Mouse (Mus musculus) CD8-positive naive resting alpha-beta T cell, adult 2 months (primary cell): ENCODE data around the gene Tmem135.
A peak's percentile ranks its signal among the peaks of the same experiment; 100 is the strongest.

Source experiments
- DNase-seq, 2 experiments: peaks; one replicate each; pipeline ENCODE4 v3.0.0; 2022; ENCODE audit warnings: low read depth in 2 of 2, low spot score in 2 of 2

The Tmem135 gene

DNA sequence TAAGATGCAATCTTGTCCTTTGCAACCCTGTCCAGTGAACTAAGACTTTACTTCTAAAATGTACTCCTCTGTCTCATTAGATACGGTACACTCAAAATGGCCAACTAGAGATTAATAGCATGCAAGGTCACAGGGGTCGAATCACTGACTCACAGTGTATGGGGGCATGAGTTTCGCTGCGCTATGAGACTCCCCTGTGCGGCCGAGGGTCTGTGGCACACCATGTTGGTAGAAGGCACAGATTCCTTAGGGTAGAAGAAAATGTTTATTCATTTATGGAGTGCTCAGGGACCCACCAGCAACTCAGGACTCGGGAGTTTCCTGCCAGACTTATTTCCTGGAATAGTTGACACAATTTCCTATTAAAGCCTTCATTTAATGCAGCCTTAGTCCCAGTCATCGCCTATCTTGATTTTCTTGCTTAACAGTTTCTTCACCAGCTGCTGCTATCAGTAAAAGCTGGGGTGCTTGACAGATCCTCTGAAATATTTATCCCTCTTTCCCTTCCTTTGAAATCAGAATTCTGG is 14.2 kb upstream of the Tmem135 start:
- no peak for DNase-seq

DNA sequence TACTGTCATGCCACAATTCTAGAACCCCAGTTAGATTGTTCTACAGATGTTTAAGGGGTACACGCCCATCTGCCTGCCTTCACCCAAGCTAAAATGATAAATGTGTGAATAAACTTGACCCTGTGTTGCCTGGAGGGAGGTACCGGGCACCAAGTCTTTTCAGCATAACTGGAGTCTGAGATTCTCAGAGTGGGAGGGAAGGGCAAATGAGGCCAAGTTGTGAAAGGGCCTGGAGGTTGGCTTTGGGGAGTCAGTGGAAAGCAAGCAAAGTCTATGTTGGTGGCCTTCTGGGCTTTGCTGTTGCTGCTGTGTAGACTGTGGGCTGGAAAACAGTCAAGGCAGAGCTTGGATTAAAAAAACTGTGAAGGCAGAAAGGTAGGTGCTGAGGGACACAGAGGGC is 13.7 kb upstream of the Tmem135 start:
- no peak for DNase-seq

DNA sequence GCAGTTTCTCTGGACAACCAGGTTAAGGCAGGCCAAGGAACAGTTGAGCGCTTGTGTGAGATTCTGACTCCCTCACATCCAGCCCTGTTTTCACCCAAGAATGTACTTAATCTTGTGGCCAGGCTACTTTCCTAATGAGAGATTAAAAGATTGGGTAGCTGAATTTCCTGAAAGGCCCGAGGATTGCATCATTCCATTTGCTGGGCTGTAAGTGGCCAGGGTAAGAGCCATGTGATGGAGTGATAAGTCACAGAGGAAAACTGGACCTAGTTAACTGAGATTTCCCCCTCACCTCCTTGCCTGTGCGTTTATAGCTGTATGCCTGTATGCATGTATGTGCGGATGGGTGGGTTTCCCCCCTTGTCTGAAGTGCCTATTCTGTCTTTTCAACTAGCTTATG is 12.0 kb upstream of the Tmem135 start:
- no peak for DNase-seq

DNA sequence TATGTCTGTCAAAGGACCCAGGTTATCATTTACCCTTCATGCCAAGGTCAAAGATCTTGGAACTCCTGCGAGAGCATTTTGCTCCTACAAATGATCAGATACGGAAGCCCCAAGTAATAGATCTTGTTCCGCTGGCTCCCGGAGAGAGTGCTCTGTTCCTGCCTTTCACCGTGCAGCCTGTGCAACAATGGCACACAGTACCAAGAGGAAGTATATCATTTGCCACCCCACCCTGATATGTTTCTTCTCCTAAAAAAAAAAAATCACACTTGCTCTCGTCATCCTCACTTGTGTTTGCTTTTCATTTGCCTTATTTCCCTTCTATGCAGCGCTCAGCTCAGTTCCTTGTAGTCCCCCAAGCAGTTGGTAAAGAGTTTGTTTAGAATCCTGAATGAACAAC is 8.1 kb upstream of the Tmem135 start:
- no peak for DNase-seq

DNA sequence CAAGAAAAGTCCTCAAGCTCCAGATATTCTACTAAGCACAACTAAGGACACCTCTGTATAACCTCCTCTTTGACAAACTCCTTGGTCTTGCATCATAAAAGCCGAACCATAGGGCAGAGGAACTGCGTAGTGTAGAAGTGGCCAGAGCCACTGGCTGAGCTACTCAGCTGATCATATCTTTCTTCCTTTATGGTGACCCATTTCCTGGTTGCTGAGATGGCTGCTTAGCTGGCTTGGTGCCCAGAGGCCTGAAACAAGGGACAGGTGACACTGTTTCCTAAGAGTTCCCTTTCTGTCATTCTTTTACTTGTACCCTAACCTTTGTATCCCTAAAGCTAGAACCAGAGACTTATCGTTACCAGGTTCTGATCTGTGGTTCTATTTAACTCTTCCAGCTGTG is 7.3 kb upstream of the Tmem135 start:
- no peak for DNase-seq

DNA sequence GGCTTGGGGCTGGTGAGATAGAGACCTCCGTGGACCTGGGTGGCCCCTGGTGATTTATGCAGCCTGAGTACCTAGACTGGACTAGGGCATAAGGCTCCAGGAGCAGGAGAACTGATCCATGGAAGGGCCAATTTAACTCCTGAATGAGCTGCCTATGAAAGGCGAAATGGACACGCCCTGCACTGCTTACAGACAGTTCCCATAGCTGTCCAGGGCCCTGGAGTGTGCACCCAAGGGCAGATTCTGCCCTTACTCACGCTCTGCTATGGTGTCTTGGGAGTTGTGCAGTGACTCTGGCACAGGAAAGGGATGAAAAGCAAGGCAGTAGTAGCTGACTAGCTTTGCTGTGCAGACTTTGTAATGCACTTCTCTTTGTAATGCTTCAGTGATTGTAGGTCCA is 6.3 kb upstream of the Tmem135 start:
- DNase-seq: no peak

DNA sequence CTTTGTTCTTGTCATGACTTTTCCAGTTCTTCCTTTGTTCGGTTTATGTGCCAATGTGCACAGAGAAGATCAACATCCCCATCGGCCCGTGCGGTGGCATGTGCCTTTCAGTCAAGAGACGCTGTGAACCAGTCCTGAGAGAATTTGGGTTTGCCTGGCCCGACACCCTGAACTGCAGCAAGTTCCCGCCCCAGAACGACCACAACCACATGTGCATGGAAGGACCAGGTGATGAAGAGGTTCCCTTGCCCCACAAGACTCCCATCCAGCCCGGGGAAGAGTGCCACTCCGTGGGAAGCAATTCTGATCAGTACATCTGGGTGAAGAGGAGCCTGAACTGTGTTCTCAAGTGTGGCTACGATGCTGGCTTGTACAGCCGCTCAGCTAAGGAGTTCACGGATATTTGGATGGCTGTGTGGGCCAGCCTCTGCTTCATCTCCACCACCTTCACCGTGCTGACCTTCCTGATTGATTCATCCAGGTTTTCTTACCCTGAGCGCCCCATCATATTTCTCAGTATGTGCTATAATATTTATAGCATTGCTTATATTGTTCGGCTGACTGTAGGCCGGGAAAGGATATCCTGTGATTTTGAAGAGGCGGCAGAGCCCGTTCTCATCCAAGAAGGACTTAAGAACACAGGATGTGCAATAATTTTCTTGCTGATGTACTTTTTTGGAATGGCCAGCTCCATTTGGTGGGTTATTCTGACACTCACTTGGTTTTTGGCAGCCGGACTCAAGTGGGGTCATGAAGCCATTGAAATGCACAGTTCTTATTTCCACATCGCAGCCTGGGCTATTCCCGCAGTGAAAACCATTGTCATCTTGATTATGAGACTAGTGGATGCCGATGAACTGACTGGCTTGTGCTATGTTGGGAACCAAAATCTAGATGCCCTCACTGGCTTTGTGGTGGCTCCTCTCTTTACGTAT is 3.3 kb upstream of the Tmem135 start:
- no peak for DNase-seq

DNA sequence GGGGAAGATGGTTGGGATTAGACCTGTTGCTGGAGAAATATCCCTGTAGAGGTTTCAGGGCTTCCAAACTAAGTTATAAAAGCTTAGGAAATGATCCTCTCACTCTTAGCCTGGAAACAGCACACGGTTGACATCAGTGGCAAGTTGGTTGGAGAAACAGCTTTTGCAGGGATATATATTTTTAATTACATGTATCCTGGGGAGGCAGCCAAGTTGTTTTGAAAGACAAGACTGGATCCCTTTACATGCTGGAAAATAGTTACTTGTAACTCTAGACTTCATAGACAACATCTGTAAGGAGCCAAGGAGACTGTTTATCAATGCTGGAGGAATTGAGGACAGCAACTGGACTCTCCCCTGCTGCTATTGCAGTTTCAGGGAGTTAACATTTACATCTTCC is 2.0 kb upstream of the Tmem135 start:
- DNase-seq: no peak

DNA sequence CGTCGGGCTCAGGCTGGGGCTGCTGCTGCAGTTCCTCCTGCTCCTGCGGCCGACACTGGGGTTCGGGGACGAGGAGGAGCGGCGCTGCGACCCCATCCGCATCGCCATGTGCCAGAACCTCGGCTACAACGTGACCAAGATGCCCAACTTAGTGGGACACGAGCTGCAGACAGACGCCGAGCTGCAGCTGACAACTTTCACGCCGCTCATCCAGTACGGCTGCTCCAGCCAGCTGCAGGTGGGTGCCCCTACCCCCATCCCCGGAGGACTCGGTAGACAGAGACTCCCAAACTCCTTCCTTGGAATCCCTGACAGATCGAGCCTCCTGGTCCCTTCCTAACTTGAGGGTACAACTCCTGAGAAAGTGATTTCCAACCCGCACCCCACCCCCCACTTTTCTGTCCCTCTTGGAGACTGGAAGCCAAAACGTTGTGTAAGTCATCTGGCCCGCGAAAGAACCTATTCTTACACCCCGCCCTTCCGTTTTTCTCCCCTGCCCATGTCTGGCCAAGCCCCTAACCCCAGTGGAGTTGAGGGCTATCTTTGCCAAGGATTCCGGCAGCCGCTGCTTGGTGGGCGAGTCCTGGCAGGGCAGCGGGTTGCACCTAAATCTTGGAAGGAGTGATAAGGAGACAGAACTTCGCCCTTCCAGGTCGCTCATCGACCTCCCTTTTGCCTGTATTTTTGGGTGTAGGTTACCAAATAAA is 865 bp upstream of the Tmem135 start:
- DNase-seq: peak in 1 of 2 experiments; percentile 4

DNA sequence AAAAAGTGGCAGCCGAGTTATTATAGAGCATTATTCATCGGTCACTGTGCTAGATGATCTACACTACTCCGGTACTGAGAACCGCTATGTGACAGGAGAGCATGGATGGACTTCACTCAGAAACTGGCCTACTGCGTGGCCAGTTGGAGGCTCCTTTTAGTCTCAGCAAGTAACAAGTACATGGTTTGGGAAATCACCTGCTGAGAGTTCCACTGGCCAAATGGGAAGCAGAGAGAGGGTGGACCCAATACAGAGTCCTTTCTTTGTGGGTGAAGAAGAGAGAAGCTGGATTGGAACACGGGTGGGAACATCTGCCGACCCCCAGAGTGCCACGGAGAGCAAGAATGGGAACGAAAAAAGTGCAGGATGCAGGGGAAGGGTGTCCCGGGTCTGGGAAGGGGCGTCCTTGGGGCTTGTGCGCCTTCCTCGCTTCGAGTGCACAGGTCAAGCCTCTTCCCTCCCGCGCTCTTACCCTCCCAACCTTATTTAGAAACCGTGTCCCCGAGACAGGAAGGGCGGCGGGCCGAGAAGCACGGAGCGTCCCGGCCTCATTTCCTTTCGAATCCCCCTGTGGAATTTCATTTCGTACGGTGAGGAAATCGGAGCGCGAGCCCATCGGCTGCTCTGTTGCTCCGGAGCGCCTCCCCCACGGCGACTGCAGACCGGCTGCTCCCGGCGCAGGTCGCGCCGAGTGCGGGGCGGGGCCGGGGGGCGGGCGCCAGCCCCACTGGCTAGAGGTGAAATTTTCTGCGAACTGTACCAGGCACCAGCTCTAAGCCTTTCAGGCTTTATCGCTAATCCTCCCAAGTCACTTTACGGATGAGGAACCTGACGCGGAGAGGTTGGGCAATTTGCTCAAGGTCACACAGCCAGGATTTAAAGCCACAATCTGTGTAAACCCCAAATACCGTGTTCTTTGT is 709 bp downstream of the Tmem135 start:
- DNase-seq: peak; percentile 4 to 16

DNA sequence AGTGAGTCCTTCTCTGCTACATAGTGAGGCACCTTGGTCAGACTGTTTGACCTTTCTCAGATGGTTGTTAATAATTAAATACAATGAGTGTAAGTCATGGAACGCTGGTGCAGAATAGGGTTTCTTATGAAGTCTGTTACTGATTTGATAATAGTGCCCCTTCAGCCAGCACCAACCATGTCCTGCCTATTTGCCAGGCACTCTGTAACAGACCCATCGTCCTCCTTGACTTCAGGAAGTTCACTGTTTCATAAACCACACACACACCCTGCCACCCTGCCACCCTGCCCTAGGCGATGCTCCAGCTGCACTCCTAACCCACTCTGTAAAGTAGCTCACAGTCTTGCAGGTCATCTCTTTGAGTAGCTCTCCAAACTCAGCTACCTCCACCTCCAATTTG is 2.1 kb downstream of the Tmem135 start:
- DNase-seq: no peak

DNA sequence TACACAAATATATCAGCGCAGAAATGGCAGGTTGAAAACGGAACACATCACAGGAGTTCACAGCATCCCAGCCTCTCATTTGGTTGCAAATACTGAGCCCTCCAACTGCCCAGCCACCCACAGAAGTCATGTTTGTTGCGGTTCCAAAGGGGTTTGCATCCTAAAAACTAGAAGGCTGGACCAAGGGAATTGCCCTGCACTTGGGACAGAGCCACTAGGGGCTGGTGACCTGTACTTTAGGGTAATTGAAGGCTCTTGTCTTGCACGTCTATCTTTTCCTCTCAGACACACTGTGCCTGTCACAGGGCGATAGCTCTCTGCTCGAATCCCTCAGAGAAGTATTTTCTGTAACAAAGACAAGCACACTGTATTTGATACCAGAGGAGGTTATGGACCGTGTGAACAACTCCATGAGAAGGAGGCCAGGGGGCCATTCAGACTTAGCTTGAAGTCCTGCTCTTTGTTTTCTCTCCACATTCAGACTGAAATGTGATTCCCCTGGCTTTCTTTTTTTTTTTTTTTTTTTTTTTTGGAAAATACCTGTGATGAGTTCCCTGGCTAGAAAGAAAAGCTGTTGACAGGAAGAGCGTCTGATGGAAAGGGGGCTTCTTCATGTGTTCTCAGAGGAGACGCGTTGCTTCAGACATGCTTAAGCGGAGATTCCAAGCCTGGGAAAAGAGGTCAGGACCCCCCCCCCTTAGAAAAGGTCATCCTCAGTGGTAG is 2.7 kb downstream of the Tmem135 start:
- no peak for DNase-seq

DNA sequence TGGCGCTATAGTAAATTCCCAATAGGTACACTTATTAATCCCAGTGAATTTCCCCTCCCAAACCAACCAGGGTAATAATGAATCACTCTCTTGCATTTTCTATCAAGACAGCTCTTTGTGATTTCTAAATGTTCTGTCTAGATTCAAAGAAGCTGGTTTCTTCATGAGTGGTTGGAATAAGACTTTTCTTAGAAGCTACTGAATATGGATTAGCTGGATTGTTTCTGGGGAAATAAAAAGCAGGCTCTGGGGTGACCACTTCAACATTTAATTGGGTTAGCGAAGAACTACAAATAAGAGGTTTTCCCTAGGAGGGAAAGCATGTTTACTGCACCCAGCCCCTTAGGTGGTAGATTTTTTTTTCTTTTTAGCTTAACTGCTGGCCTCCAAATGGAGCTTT is 3.3 kb downstream of the Tmem135 start:
- DNase-seq: no peak

DNA sequence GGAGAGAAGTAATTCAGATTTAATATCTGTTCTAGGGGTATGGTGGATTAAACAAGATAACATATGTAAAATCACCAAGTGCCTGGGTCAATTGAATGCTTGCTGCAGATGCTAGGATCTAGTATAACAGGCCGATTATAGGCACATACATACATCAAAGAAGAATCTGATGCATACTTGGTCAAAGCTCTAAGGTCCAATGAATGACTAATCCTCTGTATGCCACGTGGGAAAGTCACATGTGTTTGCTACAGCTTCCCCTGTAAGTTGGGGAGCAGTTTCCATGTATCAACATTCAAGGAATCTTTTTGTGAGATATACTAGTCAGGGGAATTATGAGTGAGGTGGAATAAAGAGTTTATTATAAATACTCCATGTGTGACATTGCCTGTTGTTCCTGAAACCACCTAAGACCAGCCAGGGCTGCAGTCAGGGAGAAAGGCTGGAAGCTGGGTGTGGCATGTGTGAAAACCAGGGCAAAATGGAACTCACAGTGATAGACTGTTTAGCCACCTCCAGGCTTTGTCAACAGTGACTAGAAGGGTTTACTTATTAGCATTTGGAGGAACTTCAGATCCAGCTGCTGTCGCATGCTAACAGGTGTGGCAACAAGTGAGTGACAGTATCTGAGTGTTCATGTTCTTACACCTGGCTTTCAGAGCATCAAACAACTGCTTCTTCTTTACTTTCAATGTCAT is 6.0 kb downstream of the Tmem135 start:
- DNase-seq: no peak

DNA sequence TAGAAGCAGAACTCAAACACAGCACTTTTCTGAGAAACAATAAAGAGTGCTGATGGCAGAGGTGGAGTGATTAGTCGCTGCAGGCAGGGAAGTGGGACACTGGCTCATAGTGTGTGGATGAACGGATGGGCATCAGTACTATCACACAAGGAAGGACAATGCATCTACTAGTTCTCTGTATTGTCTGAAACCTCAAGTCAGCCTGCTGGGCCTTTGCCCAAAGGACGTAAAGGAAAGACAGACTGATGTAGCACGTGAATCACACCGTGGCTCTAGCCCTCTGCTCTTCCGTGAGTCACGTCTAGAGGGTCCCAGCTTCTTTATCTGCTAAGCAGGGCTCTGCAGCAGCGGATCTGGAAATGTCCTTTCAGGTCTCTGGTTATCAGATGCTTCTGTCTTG is 7.6 kb downstream of the Tmem135 start:
- no peak for DNase-seq

DNA sequence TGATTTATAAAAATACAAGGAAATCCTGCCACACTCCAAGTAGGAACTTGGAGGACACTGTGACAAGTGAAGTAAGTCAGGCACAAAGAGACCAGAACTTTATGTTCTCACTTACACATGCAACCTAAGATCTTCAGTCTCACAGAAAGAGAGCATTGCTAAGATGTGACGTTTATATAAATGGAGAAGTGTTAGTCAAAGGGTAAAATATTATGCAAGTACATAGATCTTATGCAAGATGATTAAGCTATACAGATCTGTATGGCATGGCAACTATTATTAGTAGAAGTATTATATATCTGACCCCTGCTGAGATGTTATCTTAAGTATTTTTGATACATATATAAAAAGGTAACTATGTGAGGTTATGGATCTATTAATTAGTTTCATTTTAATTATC is 8.6 kb downstream of the Tmem135 start:
- DNase-seq: no peak

DNA sequence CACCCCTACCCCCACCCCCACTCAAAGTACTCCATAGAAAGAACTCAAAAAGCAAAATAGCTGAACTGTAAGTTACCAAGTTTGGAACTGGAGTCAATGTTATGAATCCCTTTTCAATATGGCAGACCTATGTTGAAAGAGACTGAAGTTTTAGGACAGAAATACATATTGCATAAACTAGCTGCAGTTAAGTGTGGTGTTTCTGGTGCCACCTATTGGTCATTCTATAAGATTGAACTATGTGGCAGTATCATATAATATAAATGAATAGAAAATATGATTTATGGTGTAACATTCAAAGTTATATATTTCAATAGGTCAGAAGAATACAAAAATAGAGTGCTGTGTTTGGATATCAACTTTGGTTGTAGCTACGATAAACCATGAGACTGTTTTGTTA is 11.2 kb downstream of the Tmem135 start:
- DNase-seq: no peak

DNA sequence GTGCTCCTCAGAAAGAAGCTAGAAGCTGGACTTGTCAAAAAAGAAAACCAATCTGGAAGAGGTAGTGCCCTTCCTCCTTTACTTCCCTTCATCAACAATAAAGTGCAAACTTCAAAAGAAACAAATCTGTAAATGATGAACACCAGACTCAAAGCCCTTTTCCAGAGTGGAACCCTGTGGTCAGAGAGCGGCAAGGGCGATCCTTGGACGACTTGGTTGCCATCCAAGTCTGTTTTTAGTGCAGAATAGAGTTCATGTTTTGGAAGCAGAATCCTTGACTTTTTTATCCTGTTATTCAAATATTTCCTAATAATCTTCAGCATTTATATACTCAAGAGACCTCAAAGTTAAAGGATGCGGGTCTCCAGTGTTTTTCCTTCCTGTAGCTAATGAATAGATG is 11.6 kb downstream of the Tmem135 start:
- DNase-seq: no peak

DNA sequence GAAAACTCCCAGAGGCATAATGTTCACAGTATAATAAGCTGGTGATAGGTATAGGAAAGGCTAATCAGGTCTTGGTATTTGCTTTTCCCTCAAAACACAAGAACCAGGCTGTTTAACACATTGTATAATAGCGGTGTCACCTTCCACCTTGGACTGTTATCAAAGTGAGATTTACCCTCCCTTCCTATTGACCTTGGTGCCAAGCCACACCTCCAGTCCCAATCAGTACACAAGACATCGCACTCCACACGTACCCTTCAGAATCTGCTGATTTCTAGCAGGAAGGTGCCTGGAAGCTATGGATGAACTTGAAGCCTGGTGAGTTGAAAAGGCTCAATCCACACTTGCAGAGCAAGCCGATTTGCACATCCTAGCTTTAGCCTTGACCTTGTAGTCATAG is 12.2 kb downstream of the Tmem135 start:
- no peak for DNase-seq

DNA sequence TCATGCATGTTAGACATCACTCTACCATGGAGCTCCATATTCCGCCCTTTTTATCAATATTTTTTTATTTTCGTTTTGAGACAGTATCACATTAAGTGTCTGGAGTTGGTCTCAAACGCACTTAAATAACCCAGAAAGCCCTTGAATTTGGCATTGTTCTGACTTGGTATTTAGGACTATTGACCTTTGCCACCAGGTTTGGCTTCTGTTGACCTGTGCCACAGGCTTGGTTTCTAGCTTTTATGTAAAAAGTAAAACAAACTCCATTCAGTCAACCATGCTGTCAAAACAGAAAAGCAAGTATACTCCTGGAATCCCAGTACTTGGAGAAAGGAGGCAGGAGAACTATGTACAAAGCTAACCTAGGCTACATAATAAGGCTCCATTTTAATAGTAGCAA is 12.7 kb downstream of the Tmem135 start:
- no peak for DNase-seq
